Mouse (Mus musculus) hindlimb bud, embryonic 11.5 days (tissue): ENCODE results near the gene Sptb.

Experiments used
- DNase-seq: peaks from one replicate; pipeline ENCODE4 v3.0.0-alpha.2; 2012; ENCODE audit warnings: low read depth, low spot score; ENCODE audit errors: extremely low spot score

The Sptb gene

DNA sequence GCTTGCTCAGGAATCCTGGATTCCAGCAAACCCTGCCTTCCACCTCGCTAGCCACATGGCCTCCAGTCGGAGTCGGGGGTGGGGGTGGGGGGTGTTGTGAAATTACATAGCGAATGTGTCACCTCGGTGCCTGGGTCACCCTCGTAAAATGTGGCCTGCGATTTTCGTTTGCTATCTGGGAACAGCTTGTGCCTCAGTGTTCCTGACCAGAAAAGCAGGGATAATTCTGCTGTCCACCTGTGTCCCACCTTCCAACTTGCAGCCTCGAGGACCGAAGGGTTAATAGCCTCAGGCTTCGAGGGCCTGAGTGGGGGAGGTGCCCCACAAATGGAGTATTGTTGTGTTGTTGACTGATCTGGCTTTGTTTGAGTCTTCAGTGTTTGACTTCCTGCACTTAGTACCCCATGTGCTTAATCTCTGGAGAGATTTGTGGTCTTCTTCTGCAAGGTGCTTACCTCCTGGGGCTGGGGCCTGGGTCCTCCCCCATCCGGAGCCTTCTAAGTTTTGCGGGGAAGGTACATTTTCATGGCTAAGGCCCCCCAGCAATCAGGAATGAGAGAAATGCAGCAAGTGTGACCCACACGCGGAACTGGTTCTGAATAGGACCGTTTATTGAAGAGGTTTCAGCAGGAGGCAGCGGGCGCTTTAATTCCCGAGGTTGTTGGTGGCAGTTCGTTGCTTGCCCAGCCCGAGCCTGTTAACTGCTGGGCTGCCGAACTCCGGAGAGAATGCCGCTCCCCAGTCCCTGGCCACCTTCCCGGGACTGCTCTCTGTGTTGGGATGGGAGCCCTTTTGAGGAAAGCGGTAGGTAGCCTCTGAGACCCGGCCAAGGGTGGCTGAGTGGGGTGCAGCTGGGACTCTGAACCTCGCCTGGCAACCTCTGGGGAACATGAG, 163.7 kb downstream of the Sptb start:
- no peak for DNase-seq

DNA sequence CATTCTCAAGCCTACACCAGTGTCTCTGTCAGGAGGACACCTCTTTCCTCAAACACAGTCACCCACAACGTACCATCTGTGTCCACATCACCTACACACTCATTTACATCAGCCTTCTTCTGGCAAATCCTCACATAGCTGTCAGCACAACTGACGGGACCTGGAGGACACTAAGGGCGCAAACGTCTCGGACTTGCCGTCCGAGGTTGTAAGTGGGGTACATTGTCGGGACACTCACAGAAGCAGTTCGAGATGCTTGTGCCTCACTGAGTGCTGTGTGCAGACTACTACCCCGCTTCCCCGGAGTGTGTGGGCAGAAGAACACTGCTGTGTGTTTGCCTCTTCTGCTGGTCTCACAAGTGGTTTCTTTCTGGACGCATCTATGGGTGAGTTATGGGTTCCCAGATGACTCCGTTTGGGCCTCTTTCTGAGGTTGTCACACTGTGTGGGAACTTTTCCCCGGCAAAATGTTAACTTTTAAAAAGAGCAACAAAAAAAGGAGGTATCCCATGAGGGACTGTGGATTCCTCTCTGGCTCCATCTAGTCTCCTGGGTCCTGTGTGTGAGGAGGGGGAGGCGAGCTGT, 164.5 kb downstream of the Sptb start:
- no peak for DNase-seq

DNA sequence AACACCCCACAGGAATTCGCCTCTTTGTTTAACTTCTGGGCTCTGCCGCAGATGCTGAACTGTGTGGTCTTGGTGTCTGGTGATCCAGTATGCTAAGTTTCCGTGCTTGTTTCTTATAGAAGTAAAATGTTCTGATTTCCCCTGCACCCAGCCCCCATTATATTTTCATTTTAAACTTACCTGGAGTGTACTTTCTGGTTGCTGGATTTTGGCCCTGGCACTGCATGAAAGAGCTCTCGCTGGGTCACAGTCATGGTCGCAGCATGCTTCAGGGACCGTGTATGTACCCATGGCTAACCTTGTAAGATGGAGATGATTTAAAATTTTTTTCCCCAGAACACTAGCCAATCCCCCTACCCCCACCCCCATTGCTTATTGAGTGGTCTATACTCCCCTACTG, 168.5 kb downstream of the Sptb start:
- no peak for DNase-seq

DNA sequence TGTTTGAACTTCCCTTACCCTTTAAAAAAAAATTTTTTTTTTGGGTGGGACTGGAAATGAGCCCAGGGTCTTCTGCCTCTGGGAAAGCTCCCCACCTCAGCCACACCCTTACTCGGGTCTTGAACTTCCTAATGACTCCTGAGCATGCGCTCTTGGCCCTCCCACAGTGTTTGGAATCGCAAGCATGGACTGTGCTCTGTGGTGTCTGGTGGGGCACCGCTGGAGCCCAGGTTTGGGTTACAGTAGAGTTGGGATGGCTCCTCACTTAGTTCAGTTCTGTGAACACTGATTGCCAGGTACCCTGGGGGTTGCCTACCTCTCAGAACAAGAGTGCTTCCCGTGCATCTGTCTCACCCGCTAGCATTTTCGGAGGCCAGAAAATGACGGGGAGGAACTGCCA, 168.9 kb downstream of the Sptb start:
- no peak for DNase-seq

DNA sequence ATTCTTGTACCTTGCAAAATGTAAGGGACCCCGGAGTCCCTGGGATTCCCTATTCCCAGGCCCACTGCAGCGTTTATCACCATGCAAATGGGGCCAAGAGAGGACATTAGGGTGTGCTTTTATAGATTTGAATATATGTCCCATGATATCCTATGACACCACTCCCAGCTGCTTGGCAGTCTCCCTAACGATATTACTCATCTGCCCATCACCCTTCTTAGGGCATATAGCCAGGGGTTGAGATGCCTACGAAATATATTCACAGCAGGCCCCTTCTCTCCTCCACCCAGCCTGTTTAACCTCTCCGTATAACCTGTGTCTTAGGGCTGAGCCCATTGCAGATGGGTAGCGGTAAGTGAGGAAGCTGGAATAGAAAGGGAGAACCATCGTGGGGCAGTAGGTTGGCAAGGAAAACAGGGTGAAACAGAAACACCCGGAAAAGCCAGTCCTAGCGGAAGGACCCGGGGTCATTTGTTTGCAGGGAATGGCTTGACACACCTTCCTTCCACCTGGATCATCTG, 169.6 kb downstream of the Sptb start:
- no peak for DNase-seq

DNA sequence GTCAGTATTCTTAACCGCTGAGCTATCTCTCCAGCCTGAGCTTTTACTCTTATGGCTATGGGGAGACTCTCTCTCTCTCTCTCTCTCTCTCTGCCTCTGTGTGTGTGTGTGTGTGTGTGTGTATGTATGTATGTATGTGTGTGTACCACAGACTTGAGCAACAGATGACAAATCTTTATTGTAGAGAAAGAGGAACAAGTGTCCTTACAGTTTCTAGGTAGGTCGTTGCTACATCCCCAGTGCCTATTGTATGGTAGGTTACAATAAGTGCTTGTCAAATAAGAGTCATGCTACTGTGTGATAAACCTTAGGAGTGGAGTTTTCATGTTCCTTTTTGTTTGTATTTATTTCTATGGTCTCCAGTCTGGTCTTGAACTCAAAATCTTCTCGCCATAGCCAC, 170.2 kb downstream of the Sptb start:
- DNase-seq: no peak

DNA sequence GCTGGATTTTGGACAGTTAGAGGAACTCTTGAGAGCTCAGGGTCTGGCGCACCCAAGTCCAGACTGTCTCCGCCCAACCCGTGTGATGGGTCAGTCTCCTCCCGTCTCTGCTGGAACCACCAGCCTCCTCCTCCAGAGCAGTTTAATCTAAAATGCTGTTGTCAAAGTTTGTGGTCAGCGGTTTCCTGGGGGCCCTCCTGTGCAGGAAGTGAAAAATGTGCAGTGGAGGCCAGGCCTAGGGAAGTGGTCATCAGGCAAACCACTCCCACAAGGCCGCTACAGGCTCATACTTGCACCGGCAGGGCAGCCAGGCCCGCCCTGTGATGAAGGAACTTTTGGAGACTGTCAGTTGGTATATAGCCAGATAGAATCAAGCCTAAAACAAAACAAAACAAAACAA, 172.9 kb downstream of the Sptb start:
- no peak for DNase-seq

DNA sequence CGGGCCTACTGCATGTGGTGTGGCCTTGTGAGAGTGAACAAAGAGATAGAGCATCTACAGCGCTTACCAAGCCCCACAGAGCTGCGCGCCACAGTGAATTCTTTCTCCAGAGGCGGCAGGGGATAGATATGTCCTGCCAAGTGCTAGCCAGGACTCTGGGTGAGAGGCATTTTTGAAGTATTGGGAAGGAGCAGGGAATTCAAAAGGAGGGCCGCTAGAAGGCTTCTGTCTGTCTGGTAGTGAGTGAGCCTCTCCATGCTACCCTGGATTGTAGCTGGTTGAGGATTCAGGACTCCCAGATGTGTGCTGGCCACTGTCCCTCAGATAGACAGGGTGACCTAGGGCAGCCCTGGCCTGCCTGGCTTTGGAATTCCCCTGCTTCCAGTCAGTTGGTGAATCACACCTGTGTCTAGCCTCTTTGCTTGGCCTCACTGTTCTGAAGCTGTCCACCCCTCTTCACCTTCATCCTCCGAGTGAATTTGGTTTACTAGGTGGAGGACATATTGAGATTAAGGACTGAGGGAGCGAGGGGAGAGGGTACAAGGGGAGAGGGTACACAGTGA, 173.7 kb downstream of the Sptb start:
- no peak for DNase-seq

DNA sequence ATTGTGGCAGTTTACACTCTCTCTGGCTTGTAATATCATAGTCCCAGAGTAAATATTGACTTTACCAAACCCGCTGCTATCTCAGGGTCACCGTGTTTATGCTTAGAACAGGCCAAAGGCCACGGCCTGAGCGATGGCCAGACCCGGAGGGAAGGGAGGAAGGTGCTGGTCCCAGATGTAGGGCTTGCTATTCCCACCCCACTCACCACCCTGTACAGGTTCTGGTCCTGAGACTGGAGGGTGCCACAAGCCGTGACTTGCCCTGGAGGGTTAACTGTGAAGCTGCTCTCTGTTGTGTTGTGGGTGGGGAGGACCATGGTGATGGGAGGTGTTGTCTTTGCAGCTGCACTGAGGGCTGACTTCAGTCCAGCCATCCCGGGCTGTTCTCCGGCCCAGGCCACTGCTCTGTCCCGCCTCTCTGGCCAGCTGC, 174.9 kb downstream of the Sptb start:
- no peak for DNase-seq

DNA sequence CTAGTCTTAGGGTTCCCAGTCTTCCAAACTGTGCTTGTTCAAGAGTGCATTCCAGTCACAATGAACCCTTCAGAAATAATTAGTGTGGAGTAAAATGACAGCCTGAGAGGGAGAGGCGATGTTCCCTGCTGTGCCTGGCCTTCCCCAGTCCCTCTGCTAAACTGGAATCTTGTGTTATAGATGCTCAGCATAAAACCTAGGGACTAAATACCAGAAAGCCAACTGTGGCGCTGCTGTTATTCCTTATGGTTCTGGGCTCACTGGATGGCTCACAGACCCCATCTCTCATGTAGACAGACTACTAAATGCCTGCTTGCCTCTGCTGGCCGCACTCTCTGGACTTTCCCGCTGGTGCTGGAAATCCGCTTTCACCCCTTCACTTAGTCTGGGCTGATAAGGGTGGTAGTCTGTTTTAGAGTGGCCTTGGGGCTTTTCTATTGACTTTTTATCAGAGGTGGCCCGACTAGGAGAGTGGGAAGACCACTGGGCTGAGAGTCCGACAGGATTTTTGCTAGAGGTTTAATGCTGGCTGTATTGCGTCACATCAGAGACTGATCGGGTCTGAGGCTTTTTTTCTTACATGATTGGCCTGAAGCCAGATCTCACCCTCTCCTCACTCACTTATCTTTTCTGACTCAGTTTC, 175.6 kb downstream of the Sptb start:
- no peak for DNase-seq

DNA sequence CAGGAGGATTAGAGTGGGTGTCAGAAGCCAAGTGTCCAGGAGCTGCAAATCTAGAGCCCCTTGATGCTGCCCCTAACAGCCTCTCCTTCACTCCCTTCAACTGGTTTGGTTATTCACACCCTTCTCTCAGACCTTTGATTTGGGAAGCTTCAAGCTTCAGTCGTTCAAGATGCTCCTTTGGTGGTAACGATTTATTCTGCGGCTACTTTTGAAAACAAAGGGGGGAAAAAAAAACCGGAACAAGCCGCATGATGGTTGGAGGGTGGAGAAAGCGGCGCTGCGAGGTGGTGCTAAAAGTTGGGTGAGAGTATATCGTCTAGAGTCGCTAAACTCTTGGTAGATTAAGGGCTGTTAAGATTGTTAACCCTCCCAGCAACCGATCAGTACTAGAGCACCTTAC, 176.1 kb downstream of the Sptb start:
- no peak for DNase-seq

DNA sequence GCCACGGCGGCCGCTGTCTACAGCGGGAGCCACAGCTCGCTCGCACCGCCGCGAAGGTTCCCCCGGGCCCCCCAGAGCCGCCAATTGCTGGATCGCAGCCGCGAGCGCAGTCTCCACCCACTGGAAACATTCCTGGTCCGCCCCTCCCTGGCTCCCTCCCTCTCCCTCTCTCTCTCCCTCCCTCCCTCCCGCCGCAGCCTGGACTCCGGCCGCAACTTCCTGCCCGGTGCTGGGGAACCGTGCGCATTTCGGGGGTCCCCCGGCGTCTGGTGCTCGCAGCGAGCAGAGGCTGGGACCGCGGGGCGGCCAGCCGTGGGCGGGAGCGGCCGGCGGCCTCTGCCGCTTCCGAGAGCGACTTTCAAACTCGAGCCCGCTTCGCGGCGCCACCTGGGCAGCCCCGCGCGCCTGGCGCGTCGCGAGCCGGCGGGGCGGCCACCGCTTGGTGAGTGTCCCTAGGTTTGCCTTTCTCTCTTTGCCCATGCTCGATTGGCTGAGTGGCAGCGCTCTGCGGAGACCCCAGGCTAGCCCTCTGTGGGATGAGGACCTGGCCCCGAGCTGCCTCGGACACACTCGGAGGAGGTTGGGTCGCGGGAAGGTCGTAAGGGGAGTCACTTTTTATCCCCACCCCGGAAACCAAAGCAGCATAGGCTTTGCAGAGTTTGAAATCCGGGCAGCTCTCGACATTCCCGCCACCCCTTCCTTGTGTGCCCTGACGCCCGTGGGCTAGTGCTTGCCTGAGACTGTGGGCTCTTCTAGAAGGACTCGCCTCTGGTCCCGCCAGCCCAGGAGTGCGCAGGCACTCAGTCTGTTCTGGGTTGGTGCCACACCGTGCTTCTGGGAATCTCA, 176.7 kb downstream of the Sptb start:
- no peak for DNase-seq

DNA sequence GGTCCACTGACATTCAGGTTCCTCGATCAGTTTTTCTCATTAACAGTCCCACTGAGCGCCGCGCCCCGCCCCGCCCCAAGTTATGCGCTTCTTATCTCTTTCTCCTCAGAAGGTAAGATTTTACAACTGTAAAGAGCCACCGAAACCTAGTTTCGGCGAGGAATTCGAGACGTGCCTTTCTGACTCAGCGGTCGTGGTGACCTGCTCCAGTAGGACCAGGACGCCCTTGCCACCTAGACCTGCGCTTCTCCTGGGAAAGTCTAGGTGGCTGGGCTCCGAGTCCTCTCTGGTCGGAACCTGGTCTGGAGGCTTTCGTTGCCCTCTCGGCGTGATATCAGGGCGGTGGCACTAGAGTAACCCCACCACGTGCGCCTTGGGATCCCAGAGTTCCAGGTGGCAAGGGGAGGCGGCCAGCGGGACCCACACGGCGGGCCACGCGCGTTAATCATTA, 177.4 kb downstream of the Sptb start:
- no peak for DNase-seq

DNA sequence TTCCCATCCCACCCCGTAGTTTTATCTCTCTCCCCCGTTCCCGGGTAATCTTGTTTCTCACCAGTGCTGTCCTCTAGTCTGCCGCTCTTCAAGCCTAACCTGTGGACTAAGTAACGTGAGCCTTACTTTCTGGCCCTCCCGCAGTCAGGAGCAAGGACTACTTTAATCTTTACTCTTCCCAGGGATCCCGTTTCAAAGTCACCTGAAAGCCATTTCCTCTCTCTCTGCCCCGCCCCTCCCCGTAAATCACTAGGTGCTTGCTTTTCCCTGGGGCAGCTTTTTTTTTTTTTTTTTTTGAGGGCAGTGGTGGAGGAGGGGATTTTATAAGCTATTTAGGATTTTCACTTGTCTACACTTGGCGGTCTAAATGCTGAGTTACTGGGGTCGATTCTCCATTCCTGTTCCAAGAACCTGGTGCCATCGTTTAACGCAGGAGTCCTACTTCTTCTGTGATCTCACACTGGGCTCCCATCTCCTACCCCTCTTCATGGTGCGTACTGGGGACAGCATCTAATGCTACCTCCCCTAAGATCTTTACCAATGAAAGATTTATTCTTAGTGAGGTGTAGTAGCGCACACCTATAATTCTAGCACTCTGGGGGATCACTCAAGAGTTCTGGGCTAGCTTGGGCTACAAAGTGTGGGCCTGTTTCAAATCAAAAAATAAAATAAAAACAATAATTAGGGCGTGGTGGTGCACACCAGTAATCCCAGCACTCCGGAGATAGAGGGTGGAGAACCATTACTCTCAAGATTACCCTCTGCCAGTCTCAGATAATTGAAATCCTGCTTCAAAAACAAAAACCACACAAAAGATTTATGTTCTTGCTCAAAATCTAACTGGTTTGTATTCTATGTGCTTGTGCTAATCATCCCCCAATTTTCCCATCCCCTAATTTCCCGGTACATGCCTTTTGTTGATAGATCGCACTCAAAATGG, 178.1 kb downstream of the Sptb start:
- no peak for DNase-seq

DNA sequence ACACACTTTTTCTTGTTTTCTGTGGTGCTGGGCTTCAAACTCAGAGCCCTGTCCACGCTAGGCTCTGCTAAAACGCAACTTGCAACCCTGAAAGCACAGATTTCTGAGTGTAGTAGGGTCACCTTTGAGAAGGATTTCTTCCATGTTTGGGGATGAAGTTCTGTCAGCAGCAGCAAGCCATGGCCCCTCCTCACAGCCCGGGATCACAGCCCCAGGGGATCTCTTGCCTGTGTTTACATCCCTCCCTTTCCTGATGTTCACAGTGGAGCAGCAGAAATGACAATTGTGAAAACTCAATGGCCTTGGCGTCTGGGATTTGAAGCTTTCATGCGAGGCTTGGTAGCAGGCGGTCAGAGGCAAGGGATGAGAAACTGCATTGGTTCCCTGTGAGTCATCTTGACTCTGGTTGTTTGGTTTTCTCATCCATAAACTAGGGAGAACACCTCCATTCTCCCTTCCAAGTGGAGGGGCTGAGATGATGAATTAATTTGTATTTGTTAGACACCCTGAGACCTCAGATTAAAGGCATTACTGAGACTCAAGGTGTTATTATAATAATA, 179.7 kb downstream of the Sptb start, which contains the start of gene Plekhg3:
TSS of gene Plekhg3 (plus strand) at position 312 of the 560 bp plus-strand sequence.
- no peak for DNase-seq
